Mouse (Mus musculus): ENCODE results near the gene Wipf3. TPM values are rescaled to one million over a fixed set of nuclear protein-coding genes. Genes with fewer than 3 reads are reported as not detected.

Wipf3 gene
- polyA plus RNA-seq, 1 experiment: 0.37 TPM

DNA sequence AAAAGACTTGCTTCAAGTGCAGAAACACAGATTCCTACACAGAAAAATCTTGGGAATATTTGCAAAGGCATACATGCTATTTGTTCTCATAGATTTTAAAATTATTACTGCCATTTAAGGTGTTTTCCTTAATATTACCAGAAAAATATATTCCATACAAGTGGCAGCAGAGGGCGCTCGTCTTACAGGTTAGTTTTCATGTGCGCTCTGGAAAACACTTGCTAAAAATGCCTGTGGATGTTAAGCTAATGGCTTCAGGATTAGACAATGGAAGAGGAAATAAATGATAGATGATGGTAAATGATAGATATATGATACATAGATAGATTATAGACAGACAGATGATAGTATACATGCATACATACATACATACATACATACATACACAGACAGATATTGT is 37.6 kb upstream of the Wipf3 start:
- TF ChIP-seq POLR2A (IDR thresholded peaks at IDR 0.05; ENCODE audit: borderline replicate concordance, control insufficient read depth, low read depth, low read length) (no peak), CTCF (IDR thresholded peaks at IDR 0.05; ENCODE audit: control insufficient read depth, insufficient read depth, low read length) (no peak)
- Histone ChIP-seq H3K4me3 (replicated peaks; ENCODE audit: control insufficient read depth, low read depth, low read length) (no peak overlapping the region), H3K27ac (ENCODE audit: control insufficient read depth, insufficient read depth, low read depth, low read length, poor library complexity) (no peak overlapping the region), H3K4me1 (ENCODE audit: control insufficient read depth, insufficient read depth, low read length) (no peaks in the 10 kb centered on the region; the same call in 1 of the 2 replicates)
- 1% methylated on average over 3 of the region's 3 CpGs for WGBS

GRCm38 (mm10) chr6:54393886-54394285 is 35.5 kb upstream of the Wipf3 start:
- Histone ChIP-seq H3K4me3 (replicated peaks; ENCODE audit: control insufficient read depth, low read depth, low read length) (no peak overlapping the region), H3K27ac (ENCODE audit: control insufficient read depth, insufficient read depth, low read depth, low read length, poor library complexity) (no peak overlapping the region), H3K4me1 (ENCODE audit: control insufficient read depth, insufficient read depth, low read length) (no peaks in the 10 kb centered on the region; the same call in 1 of the 2 replicates)
- WGBS: 78% methylated on average over 6 of the region's 6 CpGs
- TF ChIP-seq CTCF (IDR thresholded peaks at IDR 0.05; ENCODE audit: control insufficient read depth, insufficient read depth, low read length) (no peak), POLR2A (IDR thresholded peaks at IDR 0.05; ENCODE audit: borderline replicate concordance, control insufficient read depth, low read depth, low read length) (no peak)

GRCm38 (mm10) chr6:54399194-54399923 is 30.0 kb upstream of the Wipf3 start:
- Histone ChIP-seq H3K27ac (ENCODE audit: control insufficient read depth, insufficient read depth, low read depth, low read length, poor library complexity) (no peak overlapping the region), H3K4me3 (replicated peaks; ENCODE audit: control insufficient read depth, low read depth, low read length) (no peak overlapping the region), H3K4me1 (ENCODE audit: control insufficient read depth, insufficient read depth, low read length) (no peaks in the 10 kb centered on the region)
- WGBS: 41% methylated on average over 11 of the region's 11 CpGs
- TF ChIP-seq POLR2A (IDR thresholded peaks at IDR 0.05; ENCODE audit: borderline replicate concordance, control insufficient read depth, low read depth, low read length): no peak

DNA sequence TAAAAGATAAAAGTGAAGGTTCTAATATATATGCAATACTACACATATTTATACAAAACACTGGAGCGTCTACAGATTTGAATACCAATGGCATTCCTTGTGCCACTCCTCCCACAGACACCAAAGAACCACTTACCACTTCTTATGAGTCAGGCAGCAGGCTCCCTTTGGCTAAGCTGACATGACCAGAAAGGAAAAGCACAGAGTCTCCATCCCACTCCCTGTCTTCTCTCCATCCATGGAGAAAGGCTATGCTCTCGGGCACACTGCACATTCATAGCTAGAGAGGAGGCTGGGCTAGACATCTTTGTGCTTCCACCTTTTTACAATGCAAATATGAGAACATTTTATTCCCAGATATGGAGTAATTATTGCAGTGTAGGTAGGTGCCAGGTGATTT is 27.9 kb upstream of the Wipf3 start:
- Histone ChIP-seq H3K4me1 (ENCODE audit: control insufficient read depth, insufficient read depth, low read length) (no peaks in the 10 kb centered on the region), H3K27ac (ENCODE audit: control insufficient read depth, insufficient read depth, low read depth, low read length, poor library complexity) (no peak overlapping the region), H3K4me3 (replicated peaks; ENCODE audit: control insufficient read depth, low read depth, low read length) (no peak overlapping the region)
- TF ChIP-seq POLR2A (IDR thresholded peaks at IDR 0.05; ENCODE audit: borderline replicate concordance, control insufficient read depth, low read depth, low read length): no peak
- no peak for TF ChIP-seq CTCF (IDR thresholded peaks at IDR 0.05; ENCODE audit: control insufficient read depth, insufficient read depth, low read length)
- 69% methylated on average over 2 of the region's 2 CpGs for WGBS

GRCm38 (mm10) chr6:54404916-54405315 is 24.5 kb upstream of the Wipf3 start:
- H3K27ac ChIP-seq (ENCODE audit: control insufficient read depth, insufficient read depth, low read depth, low read length, poor library complexity): no peak overlapping the region
- TF ChIP-seq POLR2A (IDR thresholded peaks at IDR 0.05; ENCODE audit: borderline replicate concordance, control insufficient read depth, low read depth, low read length) (no peak), CTCF (IDR thresholded peaks at IDR 0.05; ENCODE audit: control insufficient read depth, insufficient read depth, low read length) (no peak)
- no peak overlapping the region for H3K4me3 ChIP-seq (replicated peaks; ENCODE audit: control insufficient read depth, low read depth, low read length)
- no peaks in the 10 kb centered on the region for H3K4me1 ChIP-seq (ENCODE audit: control insufficient read depth, insufficient read depth, low read length)
- WGBS: 58% methylated on average over 2 of the region's 2 CpGs

DNA sequence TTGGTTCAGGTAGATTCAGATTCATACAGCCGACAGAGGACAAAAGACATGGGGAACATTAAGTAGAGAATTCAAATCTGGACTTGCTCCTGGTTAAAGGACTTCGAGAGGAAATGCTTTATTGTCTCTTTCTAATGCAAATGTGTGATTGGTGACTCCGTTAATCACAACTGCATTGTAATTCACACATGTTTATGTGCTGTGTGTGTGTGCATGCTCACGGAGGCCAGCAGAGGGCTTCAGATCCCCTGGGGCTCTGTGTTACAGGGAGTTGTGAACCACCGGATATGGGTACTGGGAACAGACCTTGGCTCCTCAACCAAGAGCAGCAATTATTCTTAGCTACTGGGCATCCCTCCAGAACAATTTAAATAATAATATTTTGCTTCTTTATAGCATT is 23.3 kb upstream of the Wipf3 start:
- Histone ChIP-seq H3K4me3 (replicated peaks; ENCODE audit: control insufficient read depth, low read depth, low read length) (no peak overlapping the region), H3K27ac (ENCODE audit: control insufficient read depth, insufficient read depth, low read depth, low read length, poor library complexity) (no peak overlapping the region), H3K4me1 (ENCODE audit: control insufficient read depth, insufficient read depth, low read length) (no peaks in the 10 kb centered on the region)
- TF ChIP-seq CTCF (IDR thresholded peaks at IDR 0.05; ENCODE audit: control insufficient read depth, insufficient read depth, low read length): no peak
- TF ChIP-seq POLR2A (IDR thresholded peaks at IDR 0.05; ENCODE audit: borderline replicate concordance, control insufficient read depth, low read depth, low read length): no peak
- WGBS: 88% methylated on average over 5 of the region's 5 CpGs

GRCm38 (mm10) chr6:54409271-54409670 is 20.1 kb upstream of the Wipf3 start:
- no peak overlapping the region for H3K4me3 ChIP-seq (replicated peaks; ENCODE audit: control insufficient read depth, low read depth, low read length)
- TF ChIP-seq POLR2A (IDR thresholded peaks at IDR 0.05; ENCODE audit: borderline replicate concordance, control insufficient read depth, low read depth, low read length): no peak
- TF ChIP-seq CTCF (IDR thresholded peaks at IDR 0.05; ENCODE audit: control insufficient read depth, insufficient read depth, low read length): no peak
- 73% methylated on average over 6 of the region's 6 CpGs for WGBS
- no peak overlapping the region for H3K27ac ChIP-seq (ENCODE audit: control insufficient read depth, insufficient read depth, low read depth, low read length, poor library complexity)
- H3K4me1 ChIP-seq (ENCODE audit: control insufficient read depth, insufficient read depth, low read length): no peaks in the 10 kb centered on the region

DNA sequence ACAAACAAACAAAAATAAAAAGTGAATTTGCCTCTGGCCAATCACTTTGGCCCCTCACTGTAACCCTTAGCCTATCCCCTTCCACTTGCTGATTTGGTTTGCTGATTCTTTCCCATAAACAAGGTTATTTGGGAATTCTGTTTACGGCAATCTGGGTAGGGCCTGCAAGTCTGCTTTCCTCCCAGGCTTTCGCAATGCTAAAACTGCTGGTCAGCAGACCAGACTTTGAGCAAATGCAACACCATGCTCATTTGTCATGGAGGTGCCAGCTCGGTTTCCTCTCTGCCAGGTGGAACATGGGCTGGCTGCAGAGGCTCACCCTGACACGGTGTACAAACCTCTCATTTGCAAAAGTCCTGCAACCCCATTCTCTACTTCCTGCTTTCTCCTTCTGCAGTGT is 19.0 kb upstream of the Wipf3 start:
- WGBS: 48% methylated on average over 4 of the region's 4 CpGs
- no peak overlapping the region for H3K27ac ChIP-seq (ENCODE audit: control insufficient read depth, insufficient read depth, low read depth, low read length, poor library complexity)
- no peak for TF ChIP-seq CTCF (IDR thresholded peaks at IDR 0.05; ENCODE audit: control insufficient read depth, insufficient read depth, low read length)
- H3K4me1 ChIP-seq (ENCODE audit: control insufficient read depth, insufficient read depth, low read length): no peaks in the 10 kb centered on the region
- no peak overlapping the region for H3K4me3 ChIP-seq (replicated peaks; ENCODE audit: control insufficient read depth, low read depth, low read length)

DNA sequence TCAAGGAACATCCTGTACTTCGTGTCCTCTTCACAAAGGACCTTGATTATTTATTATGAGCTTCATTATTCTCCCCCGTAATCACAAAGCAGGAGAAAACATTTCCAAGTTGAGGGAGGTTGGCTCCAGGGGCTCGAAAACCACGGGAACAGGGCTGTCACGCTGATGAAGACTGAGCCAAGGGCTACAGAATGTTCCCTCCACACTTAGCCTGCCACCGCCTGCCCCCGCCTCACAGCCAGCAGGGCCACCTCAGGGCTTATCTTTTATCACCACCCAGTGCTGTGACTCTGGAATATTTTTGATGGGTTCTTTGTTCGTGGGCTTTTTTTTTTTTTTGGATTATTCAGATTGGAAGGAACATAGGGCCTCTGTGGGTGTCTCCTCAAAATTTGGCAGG is 17.8 kb upstream of the Wipf3 start:
- H3K4me1 ChIP-seq (ENCODE audit: control insufficient read depth, insufficient read depth, low read length): no peaks in the 10 kb centered on the region
- TF ChIP-seq CTCF (IDR thresholded peaks at IDR 0.05; ENCODE audit: control insufficient read depth, insufficient read depth, low read length) (no peak), POLR2A (IDR thresholded peaks at IDR 0.05; ENCODE audit: borderline replicate concordance, control insufficient read depth, low read depth, low read length) (no peak)
- no peak overlapping the region for H3K4me3 ChIP-seq (replicated peaks; ENCODE audit: control insufficient read depth, low read depth, low read length)
- 72% methylated on average over 8 of the region's 8 CpGs for WGBS
- H3K27ac ChIP-seq (ENCODE audit: control insufficient read depth, insufficient read depth, low read depth, low read length, poor library complexity): no peak overlapping the region

All from bone marrow, adult 2 months (tissue).